Mouse (Mus musculus) left cerebral cortex, adult 11 months (tissue): ENCODE data around the gene Cep78.

Experiments
- DNase-seq: peaks from one replicate; pipeline ENCODE4 v3.0.0; 2022; ENCODE audit warnings: low spot score

Gene Cep78

GRCm38 (mm10) chr19:15965082-15965481 is 19.7 kb downstream of the Cep78 start:
- DNase-seq, result peak; percentile 38

GRCm38 (mm10) chr19:15964533-15964932 is 20.3 kb downstream of the Cep78 start:
- DNase-seq, result no peak

GRCm38 (mm10) chr19:15963011-15963695 is 21.6 kb downstream of the Cep78 start:
- no peak for DNase-seq

DNA sequence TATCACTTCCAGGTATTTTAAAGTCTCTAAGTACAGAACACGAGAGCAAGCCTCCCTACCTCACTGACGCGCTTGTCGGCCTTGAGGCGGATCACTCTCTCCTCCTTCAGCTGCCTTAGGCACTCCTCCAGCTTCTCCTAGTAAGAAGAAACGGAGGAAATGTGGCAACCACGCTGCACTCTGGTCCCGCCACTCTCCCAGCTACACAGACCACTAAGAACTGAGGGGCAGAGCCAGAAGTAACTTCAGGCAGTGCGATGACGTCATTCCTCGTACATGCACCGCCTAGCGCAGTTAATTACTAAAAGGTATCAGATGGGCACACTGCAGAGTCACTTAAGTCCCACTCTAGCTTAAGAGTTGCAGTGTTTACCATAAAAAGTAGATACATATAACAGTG is 22.5 kb downstream of the Cep78 start:
- no peak for DNase-seq

DNA sequence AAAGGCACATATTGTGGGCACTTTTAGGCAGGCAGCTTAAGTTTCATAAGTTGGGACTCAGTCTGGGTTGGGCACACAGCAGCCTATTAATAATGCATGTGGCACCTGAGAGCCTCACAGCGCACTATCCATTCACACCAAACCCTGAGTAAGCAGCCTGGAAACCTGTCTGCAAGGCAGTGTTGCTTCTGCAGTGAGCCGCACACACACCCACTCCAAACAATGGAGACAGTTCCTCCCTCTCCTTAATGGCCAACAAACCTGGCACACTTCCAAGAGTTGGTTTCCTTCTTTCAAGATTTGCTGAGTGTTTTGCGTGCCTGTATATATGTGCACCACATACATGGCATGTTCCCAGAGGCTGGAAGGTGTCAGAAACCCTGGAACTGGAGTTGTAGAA is 34.6 kb downstream of the Cep78 start:
- DNase-seq, result no peak

DNA sequence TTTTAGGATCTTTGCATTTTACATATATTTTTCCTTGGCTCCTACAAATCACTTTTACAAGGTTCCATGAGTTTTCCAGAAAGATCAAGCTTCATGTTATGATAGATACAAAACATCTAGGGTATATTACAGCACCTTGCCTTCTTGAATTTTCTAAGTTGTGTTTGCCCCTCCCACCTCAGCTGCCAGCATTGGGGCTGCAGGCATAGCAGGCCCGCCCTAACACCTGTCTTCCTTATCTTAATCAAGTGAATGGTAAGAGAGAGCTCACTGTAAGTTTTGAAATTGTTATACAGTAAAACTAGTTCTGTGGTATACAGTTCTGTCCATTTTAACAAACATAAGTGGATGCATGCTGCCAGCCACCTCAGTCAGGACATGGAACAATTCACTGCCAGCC is 35.9 kb downstream of the Cep78 start:
- DNase-seq, result no peak

- DNase-seq, result no peak
These were observed 36.4 kb downstream of the Cep78 start for GRCm38 (mm10) chr19:15948426-15948825.

DNA sequence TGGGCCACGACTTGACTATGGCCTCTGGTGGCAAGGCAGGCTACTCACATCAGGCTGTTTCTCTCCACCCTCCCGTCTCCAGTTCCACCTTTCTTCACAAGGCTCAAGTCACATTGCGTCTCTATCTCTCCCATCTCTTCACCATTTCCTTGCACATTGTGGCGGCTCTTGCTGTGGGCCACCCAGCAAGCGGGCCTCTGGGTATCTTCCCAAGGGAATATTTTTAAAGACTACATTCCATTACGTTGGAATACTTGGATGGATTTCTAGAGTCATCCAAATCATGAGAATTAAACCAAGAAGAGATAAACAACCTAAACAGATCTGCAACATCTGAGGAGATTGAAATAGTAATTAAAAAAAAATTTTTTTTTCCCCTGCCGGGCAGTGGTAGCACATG is 37.6 kb downstream of the Cep78 start, which contains the start of gene Psat1:
Gene Psat1 (minus strand): TSS at position 101 of the 400 bp plus-strand sequence.
- no peak for DNase-seq

DNA sequence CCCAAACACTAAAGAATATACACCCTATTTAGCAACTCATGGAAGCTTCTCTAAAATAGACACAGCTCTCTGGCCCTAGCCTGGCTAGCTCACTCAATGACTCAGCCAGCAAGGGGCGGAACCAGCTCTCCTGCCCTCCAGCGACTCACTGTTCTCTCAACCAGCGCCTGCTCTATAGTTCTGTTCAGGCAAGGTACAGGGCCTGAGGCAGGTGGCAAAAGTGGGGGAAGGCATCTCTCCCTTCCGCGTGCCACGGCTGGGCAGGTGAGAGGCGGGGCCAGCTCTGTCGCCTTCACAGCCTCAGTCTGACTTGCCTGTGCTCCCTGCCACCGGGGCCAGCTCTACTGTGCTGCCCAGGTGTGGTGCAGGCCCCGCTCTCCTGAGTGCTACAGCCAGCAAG is 38.1 kb downstream of the Cep78 start:
- DNase-seq, result no peak

GRCm38 (mm10) chr19:15943117-15943423 is 41.7 kb downstream of the Cep78 start:
- no peak for DNase-seq

GRCm38 (mm10) chr19:15942421-15943116 is 42.2 kb downstream of the Cep78 start:
- no peak for DNase-seq

DNA sequence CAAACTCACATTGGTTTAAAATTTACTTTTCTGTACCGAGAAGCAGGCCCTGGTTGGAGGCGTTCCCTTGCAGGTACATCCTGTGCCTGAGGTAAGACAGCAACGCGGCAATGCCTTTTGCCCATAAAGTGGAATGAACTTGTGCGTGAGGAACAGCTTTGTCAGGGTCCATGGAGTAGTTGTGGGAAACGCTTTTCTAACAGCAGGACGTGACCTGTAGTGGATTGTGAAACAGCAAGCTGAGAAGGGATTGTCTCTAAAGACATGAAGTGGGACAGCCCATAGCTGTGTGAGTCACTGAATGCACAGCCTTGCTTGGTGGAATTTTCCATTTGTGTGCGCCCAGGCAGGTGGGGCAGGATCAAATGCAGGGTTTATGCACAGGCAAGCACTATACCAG is 43.4 kb downstream of the Cep78 start:
- no peak for DNase-seq

DNA sequence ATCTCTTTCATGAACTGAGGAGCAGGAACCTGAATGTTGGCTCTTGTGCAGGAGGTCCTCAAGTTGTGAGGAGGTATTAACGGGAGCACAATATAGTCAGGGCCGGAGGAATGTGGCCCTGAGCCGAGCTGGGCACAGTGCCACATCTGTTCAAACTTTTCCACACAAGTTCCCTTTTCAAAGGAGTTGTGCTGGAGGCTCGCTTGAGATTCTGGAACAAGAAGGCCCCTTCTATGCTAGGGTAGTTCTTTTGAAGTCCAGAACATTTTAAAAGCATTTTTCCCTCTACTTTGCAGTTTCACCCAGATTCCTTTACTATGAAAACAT is 59.1 kb downstream of the Cep78 start:
- DNase-seq, result peak; percentile 28

DNA sequence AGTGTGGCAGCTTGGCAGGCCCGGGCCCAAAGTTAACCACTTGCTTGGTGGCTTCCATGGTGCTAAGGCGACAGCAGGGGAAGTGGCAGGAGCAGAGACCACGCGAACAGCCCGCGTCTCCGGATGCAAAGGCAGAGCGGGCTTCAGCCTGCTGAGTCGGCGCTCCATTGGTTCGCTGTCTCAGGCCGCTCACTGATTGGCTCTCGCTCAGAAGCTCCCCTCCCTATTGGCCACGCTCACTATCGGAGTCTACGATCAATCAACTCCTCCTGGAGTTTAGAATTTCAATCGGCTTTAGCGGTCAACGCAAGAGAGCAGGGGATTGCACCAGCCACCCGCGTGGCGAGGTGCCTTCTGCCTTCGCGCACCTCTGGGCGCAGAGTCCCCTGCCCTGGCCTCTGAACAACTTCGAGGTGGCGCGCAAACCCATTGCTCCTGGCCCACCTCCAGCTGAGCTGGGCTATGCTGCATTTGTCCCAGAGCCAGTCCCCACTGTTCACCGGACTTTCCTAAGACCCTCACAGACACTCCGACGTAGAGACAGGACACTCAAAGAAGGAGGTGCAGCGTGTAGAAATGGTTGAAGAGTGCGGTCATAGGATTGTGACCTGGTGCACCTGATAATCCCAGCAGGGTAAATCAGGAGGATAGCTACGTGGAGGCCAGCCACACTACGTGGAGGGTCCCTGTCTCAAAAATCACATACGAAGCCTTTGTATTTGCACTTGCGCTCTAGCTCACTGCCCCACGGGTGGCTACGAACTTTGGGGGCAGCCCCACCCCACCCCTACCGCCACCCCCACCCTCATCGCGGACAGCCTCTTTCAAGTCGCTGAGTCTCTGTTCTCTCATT is 59.7 kb downstream of the Cep78 start:
- DNase-seq, result peak; percentile 88

DNA sequence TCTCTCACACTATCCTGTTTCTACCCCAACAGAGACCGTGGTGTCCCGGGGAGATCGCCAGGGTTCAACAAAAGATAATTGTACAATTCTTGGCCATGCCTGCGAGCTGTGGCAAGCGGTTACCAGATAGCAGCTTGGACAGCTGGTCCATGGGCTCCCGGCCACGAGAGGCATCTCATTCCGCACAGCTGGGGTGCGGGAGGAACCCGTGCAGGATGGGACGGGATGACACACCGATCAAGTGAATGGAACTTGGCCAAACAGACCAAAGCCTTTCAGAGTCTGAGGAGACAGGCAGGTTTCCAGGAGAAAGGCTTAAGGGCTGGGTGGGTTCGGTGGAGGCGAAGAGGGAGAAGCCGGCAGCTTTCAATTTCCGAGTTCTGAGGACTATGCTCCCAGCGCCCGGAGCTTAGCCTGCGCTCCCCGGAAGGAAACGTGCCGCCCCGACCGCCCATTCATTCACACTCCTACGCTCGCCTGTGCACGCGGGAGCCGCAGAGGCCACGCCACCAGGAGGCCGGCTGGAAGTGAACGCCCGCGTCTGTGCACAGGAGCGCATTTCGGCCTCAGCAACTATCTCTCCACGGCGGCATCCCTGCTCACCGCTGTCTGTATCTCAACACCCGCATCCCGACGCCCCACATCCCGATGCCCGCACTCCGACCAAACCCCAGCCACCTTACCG is 60.5 kb downstream of the Cep78 start:
- peak; percentile 66 for DNase-seq

DNA sequence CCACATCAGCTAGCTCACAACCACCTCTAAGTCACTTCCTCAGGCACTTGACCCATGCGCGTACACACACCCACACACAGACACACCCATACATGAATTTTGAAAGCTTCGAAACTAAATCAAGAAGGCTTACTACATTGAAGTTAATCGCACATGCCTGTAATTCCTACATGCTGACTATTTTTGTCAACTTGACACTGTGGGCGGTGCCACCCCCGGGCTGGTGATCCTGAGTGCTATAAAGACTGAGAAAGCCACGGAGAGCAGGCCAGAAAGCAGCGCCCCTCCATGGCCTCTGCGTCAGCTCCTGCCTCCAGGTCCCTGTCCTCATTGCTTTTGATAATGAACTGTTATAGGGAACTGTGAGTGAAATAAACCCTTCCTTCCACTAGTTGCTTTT is 61.4 kb downstream of the Cep78 start:
- DNase-seq, result no peak

- no peak for DNase-seq
These were observed 65.5 kb downstream of the Cep78 start for GRCm38 (mm10) chr19:15919336-15919735.

DNA sequence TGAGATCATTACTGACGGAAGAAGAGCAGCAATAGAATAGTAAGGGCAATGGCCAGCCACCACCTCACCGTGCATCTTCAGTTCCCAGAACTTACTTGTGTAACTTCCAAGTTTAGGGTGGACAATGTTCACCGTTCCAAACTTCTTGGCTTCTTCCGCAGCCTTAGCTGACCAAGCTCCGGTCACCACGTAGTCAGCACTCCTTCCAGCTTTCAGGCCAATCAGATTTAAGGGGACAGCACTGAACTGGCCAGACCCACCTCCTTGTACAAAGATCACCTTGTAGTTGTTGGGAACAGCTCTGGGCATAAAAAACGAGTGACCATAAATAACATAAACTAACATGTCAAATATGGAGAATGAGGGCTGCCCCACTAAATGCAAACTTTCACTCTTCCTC is 66.7 kb downstream of the Cep78 start:
- no peak for DNase-seq

DNA sequence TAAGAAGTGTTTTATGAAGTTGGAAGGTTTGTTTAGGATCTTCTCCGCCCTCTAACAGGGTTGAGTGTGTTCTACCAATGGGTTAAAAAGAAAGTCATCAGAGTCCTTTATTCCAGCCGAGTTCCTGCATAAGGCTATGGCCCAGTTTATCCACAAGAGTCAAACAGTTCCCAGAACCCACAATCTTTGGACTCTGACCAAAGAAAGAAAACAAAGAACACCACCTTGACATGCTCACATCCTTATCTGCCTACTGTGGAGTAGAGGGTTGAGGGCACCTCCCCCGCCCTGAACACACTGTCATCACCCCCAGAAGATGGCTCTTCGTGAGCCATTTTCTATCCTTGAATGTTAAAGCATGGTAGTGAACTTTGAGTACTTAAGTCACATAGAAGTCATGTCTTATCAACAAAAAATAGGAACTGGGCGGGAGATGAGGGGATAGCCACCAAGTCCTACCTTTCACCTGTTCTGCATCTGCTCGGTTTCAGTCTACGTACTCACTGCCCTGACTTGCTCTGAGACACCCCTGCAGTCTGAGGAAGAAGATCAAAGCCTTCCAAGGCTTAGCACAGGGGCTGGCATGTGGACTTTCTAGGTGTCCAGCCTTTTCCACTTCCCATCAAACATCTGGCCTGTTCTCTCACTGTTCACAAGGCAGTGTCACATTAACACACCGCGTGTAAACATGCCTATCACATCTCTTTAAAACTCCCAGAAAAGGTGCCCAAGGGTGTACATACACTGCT is 71.4 kb downstream of the Cep78 start:
- DNase-seq, result no peak

GRCm38 (mm10) chr19:15911441-15911840 is 73.3 kb downstream of the Cep78 start:
- no peak for DNase-seq

- no peak for DNase-seq
These were observed 73.8 kb downstream of the Cep78 start for GRCm38 (mm10) chr19:15910987-15911386.

DNA sequence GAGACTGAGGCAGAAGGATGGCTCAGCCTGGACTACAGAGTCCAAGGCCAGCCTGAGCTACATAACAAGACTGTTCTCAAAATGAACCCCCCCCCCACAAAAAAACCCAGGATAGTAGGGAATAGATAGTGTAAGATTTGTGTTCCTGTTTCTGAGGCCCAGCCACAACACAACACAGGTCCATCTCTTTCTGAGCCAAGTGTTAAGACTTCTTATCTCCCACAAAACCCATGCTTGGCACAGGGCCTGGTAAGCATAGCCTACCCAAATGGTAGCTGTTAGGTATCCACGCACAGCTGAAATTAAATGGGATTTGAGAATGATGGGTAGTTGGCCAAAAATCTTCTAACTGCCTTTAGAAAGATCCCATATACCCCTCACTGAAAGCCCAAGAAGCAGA is 74.3 kb downstream of the Cep78 start:
- DNase-seq, result no peak
